Mouse (Mus musculus): ENCODE data around the gene Cacnb4.

The Cacnb4 gene

DNA sequence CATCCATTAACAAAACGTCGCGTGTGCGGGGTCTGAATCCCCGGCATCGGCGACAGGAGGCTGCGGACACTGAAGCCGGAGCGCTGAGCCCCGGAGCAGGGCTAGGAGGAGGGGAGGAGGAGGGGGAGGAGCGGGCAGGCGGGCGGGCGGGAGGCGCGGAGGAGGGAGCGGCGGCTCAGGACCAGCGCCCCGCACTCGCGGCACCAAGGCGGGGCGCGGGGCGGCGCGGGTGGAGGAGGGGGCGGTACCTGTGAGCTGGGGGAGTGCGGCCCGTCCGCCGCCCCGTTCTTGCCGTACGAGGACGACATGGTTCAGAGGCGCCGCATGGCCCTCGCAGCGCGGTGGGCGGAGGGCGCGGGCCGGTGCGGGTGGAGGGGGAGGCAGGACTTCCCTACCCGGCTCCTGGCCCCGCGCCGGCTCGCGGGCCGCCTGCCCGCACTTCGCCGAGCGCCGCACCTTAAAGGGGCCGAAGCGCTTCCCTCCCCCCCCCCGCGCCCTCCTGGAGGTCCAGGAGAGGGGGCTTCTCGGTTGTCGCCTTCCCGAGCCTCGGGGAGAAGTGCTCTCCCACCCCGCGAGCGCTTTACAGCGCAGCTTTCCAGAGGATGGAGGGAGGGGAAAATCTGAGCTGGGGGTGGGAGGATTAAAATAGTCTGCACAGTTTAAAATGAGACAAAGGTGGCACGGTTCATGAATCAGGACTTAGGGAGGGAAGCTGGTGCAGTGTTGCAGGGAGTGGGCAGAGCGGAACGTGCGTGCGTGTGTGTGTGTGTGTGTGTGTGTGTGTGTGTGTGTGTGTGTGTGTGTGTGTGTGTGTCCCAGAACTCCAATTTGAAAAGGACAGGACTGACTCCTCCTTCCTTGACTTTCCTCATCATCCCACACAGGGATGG lies at the start of gene Cacnb4:
TSS of gene Cacnb4 (minus strand) at position 809 of the 890 bp plus-strand sequence.
- peak; percentile 48 to 54 for DNase-seq (ENCODE audit: low spot score in 2 of 2)

DNA sequence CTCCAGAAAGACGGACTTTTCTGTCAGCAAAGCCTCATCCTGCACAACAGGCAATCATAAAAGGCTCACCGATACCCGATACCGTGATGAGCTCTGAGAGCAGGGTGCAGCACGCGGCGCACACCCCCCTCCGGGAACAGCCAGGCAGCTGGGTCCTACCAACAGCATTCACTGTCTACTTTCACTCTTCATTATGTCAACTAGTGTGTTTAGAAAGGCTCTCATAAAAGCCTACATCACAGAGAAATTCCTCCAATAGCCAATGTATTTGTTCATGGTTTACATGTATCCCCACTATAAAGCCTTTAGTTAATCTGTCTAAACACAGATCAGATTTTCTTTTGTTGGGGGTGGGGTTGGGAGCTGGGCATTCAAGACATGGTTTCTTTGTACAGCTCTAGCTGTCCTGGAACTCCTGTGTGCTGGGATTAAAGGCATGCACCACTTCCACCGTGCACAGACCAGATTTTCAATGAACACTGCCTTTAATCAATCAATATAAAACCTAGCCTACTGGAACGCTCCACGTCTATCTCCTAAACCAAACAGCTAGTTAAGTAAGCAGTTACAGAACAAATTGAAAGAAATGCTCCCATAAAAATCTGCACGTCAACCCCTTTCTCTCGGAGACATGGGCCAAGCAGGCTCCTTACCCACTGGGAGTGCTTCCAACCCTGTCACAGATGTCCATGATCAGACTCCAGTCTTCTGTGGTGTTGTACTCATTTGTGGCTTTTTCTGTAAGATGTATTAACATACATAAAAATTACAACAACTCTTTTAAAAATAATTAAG lies 43.8 kb upstream of the Cacnb4 start:
- no peak for DNase-seq (ENCODE audit: low spot score in 2 of 2)

DNA sequence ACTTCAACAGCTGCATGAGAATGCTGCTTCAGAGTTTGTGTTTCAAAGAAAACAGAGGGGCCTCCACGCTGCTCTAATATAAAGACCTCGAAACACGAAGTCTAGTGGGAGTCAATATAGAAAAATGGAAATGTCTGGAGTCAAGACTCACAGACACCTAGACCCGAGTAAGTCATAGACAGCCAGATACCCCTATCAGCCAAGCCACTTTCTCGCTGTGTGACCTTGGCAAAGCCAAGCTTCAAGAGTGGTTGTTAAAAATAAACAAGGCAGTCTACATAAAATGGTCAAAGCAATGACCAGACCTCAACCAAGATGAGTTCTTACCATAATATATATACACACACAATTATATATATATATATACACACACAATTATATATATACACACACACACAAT lies 40.4 kb upstream of the Cacnb4 start:
- no peak for DNase-seq (ENCODE audit: low spot score in 2 of 2)

DNA sequence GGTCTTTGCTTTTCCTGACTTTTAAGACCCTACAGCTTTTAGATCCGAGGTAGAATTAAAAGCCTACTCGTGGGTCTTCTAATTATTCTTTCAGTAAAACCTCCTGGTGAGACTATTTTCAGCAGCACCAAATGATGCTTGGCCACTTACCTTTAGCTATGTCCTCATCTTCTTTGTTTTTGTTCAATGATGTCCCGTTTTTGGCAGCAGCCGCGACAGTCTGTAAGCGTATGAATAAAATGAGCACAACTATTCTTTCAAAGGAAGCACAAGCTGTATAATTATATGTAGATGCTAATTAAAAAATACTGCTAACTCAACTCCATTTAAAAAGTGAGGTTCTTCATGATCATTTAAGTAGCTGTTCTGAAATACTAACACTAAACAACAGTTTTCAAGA lies 38.9 kb upstream of the Cacnb4 start:
- no peak for DNase-seq (ENCODE audit: low spot score in 2 of 2)

DNA sequence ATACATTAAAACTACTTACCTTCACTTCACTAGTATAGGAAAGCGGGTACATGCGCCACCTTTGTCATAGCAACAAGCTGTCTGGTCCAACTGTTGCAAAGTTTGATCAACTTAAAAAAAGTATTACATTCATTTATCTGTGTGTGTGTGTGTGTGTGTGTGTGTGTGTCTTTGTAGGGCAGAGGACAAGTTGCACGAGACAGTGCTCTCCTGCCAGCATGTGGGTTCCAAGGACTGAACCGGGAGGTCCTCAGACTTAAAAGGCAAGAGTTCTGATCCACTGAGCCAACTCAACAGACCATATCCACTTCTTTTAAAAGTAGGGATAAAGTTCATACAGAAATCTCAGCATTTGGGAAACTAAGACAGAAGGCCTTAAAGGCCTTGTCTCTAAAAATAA lies 37.5 kb upstream of the Cacnb4 start:
- DNase-seq (ENCODE audit: low spot score in 2 of 2) = no peak

DNA sequence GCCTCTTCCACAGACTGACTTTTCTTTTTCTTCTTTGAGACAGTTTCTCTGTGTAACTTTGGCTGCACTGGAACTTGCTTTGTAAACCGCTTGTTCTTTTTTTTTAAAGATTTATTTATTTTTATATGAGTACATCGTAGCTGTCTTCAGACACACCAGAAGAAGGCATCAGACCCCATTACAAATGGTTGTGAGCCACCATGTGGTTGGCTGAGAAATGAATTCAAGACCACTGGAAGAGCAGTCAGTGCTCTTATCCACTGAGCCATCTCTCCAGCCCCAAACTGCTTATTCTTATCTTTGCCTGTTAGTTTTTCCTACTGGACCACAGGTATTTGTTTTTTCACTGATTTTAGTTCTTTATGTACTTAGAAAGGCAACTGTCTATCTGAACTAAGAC lies 34.2 kb upstream of the Cacnb4 start:
- DNase-seq (ENCODE audit: low spot score in 2 of 2) = no peak

DNA sequence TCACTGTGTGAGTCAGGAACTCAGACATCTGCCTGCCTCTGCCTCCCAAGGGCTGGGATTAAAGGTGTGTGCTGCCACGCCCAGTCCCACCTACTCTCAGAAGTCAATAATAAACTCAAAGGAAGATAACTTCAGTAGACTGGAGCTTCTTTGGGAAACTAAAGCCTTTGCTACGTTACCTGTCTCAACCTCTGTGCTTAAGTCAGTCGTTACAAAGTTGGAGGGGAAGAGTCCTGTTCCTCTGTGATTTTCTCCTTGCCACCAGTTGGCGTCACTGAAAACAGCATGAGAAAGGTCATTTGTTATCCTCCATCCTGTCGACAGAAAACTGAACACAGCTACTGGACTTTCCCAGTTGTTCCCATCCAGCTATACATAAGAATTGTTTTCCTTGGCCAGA lies 32.8 kb upstream of the Cacnb4 start:
- DNase-seq (ENCODE audit: low spot score in 2 of 2) = no peak

DNA sequence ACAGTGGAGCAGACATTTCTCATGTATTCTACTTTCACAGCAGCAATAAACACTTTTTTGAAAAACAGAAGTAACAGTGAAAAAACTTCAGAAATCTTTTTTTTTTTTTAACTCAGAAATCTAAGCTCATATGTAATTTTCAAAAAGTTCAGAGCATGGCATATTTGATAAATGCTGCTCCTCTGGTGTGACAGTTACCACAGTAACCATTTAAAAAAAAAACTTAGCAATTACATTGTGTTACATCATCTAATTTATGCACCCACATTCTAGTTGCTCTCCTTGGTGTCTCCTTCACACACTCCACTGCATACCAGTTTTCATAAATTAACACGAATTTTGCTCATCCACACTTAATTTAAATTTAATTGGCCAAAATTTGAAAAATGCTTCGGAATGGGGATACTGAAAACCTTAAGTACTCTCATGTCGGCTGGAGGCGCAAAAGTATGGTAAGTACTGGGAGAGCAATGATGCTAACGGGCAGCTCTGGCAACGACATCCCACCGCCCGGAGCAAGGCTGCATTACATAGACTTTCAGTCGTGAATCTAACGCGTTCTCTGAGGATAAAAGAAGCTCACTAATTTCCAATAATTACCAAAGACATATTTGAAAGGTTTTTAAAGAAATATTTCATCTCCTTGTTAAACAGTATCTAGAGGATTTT lies 24.9 kb upstream of the Cacnb4 start:
- DNase-seq (ENCODE audit: low spot score in 2 of 2) = no peak

DNA sequence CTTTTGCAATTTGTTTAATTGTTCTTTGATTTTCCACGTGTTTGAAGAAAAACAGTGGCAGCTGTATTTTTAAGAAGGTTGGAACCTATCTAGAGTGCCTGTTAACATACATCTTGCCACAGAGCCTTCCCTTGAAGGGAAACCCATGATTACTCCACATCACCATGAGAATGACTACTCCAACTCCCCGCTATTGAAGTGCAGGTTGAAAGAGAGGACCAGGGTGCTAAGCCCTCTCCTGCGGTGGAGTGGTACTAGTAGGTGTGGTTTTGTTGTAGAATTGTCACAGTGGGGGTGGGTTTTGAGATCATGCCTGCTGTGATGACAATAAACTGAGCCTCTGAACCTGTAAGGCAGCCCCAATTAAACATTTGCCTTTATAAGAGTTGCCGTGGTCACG lies 23.7 kb upstream of the Cacnb4 start:
- no peak for DNase-seq (ENCODE audit: low spot score in 2 of 2)

DNA sequence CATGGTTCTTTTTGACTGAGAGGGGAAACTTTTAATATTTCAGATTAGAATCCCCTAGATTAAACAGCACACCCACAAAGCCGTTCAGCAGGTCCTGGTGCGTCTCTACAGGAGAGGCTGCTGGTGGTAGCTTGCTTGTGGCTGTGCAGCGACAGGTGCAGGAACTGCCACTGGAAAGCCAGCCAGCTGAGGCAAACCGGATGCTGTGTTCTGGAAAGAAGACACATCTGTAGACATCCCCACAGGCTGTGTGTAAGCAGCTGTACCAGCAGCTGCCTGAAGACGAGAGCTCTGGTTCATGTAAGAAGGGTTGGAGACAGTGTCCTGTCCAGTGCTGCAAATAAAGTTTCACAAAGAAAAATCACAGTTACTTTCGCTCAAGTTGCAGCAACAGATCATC lies 18.0 kb upstream of the Cacnb4 start:
- no peak for DNase-seq (ENCODE audit: low spot score in 2 of 2)

DNA sequence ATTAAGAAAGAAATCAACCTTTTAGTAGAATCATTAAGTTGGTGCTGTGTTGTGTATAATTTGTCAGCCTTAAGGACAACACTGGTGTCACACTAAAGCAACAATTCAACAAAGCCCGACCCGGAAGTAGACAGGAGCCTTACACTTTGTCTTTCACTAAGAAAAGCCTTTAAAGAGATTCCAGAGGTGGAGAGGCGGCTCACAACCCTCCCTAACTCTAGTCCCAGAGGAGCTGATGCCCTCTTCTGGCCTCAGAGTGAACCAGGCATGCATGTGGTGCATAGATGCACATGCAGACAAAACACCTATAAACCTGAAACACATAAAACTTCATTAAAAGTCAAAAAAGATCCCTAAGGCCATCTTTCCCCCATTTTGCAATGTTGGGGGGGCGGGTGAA lies 15.1 kb upstream of the Cacnb4 start:
- no peak for DNase-seq (ENCODE audit: low spot score in 2 of 2)

DNA sequence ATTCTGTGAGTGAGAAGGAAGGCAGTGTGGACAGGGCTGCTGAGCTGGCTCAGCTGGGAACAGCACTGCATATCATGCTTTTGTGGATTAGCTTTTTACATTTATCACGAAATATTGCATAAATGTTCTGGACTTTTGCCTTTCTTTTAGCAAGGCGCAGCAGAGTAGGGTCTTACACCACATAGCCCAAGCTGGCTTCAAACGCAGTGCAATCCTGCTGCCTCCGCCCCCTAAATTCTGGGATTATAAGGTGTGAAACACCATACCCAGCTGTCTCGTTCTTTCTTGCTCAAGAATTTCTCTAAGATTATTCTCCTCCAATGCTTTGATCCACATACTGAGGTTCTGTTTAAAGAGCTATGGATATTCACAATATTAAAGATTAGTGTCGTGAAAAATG lies 10.0 kb upstream of the Cacnb4 start:
- DNase-seq (ENCODE audit: low spot score in 2 of 2) = no peak

DNA sequence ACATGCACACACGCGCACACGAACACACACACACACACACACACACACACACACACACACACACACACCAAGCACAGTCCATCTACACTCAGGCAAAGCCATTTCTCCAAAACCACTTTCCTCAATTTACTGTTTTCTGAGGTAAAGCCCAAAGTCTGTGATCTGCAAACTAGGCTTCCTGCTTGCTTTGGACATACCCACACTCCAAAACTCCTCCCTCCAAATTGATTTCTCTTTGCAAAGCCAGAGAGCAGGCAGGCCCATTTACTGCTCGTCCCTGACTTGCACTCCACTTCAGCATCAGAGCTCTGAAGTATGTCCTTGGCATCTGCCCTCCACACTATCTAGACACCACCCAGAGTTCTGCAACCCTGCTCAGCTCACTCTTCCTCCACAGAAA lies 958 bp upstream of the Cacnb4 start:
- no peak for DNase-seq (ENCODE audit: low spot score in 2 of 2)

DNA sequence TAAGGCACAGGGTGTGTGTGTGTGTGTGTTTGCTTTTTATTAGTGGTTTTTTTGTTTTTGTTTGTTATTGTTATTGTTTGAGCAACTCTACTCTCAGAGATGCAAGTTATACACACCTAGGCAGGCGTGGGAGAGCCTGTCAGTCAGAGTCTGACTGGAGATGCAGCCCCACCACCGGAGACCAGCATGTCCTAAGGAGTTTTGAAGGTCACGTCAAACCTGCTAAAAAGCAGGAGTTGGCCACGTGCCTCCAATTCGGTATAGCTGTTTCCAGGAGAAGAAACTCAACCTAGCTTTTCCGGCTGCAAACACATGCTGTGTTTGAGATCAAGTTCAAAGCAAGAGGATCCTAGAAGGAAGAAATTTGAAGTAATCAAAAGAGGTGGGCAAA lies 277 bp upstream of the Cacnb4 start:
- DNase-seq (ENCODE audit: low spot score in 2 of 2) = no peak

DNA sequence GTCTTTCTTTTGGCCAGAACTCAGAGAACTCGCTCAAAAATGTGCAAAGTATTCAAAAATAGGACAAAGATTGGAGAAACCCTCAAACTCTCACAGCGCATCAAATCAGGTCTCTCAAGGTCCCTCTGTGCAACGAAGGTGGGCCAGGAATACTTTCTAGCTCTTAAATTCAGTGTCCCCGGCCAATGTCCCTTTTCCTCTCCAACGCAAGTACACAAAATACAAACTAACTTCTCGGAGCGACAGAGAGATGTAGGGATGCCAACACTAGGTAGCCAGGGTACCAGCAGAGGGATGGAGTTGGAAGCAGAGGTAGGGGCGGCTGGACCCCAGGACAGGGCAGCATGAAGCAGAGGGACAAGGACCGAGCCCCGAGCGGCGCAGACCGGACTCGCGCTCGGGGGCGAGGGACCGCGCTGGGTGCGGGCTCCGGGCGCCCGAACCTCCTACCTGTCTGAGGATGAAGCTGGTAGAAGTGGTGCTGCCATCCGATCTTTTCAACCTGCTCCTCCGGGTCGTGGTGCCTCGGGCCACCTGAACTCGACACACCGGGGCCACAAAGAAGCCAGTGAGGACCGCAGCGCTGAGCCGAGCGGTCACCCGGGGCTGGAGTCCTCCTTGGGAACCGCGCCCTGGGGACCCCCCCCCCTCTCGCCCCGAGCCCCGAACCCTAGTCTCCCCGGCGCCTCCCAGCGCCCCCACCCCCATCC lies 1.2 kb downstream of the Cacnb4 start:
- peak in 1 of 2 experiments; percentile 33 for DNase-seq (ENCODE audit: low spot score in 2 of 2)

DNA sequence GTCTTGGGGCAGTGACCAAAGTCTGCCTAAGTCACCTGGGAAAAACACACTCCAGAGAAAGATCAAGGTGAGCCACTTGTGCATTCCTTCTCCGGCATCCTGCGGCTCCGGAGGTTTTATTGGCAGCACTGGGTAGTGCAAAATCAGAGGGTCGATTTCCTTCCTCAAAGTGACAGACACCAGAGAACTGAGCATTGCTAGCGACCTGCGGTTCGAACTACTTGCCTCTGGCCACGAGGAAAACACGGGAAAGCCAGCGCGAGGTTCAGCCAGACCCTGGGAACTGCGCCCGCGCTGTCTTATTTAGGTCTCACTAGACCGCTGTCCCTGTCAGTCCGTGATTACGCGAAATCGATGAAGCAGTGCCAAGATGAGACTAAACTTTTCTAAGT lies 1.7 kb downstream of the Cacnb4 start:
- no peak for DNase-seq (ENCODE audit: low spot score in 2 of 2)

DNA sequence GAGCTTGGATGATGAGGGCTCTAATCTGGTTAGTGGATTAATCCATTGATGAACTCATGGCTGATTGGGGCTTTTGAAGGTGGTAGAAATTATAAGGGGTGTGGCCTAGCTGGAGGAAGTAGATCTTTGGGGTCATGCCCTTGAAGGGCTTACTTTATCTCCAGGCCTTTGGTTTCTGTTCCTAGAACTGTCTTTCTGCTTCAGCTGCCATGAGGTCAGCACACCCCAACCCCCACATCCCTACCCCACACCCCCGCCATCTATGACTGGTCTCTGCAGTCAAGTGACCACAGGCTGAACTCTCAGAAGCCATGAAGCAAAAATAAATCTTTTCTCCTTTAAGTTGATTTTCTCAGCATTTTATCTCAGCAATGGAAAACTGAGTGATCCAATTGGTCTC lies 3.5 kb downstream of the Cacnb4 start:
- DNase-seq (ENCODE audit: low spot score in 2 of 2) = no peak

DNA sequence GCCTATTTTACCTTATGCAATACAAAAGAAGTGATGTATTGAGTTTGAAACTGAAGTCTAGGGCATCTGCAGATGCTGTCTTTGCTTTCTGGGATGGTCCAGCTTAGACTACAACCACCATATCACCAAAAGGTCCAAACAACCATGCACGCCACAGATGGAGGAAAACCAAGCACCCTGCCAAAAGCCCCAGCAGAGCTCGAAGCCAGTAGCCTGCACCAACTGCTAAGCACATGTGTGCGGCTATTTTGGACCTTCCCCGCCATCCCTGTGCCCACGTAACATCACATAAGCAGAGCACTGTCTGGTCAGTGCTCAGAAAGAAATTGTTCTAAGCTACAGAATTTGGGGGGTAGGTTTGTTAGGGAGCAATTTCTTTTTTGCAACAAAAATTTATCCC lies 5.9 kb downstream of the Cacnb4 start:
- DNase-seq (ENCODE audit: low spot score in 2 of 2) = no peak

DNA sequence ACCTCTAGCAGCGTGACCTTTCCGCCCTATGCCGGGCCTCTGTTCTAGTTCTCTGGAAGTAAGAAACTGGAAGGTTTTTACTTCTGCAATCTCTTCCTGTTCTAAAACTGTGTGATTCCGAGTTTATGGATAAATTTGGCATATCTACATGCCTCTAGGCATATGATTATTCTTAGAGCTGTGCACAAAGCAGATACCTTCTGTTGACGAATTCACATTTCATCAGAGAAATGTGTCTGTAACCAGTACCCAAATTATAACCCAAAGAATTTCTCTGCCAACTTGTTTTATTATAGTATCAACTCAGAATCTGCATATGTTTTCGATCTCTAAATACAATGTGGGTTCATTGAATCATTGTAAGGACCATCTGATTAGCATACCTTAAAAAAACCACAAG lies 8.2 kb downstream of the Cacnb4 start:
- no peak for DNase-seq (ENCODE audit: low spot score in 2 of 2)

DNA sequence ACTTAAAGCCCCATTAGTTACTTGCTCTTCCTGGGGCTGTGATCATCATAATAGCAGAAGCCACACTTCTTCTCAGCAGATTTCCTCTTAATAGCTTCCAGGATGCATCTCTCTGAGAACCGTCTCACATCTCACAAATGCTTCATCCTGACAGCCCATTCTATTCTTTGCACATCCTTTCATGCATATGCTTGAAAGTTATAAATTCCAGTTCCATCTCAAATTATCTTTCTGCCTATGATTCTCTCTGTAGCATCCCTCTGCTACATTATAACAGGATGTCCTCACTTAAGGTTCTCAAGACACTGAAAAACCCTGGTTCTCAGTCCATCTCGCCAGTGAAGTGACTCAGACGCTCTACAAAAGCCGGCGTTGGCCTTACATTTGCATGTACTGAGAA lies 19.9 kb downstream of the Cacnb4 start:
- DNase-seq (ENCODE audit: low spot score in 2 of 2) = no peak

DNA sequence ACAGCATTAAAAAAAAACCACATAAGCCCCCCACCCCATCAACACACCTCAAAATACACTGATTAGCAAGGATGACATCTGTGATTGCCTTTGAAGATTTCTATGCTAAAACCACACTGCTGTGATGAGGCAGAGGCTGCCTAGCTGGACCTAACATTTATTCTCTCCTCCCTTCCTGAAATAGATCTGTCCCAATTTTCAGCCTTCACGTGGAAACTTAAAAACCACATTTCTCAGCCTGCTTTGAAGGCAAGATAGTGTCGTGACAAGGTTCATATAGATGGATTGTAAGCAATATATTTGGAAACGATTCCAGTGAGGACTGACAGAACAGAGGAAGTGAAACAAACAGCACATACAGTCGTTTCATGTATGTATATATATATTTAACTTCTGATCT lies 22.1 kb downstream of the Cacnb4 start:
- no peak for DNase-seq (ENCODE audit: low spot score in 2 of 2)

DNA sequence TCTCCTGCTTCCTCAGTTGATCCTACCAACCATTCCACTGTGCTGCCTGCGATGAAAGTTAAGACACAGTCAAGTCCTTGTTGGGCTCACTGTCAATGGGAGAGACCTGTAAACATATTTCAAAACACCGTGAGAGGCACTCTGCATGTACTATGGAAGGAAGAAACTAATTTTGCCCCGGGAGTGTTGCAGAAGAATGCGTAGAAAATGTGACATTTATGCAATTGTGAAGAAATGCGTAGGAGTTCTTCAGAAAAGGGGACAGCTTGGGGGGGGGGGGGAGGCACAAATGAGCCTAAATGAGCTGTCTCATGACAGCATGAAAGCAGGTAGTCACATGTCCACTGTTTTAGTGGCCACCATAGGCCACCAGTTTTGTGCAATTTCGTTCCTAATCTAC lies 25.1 kb downstream of the Cacnb4 start:
- DNase-seq (ENCODE audit: low spot score in 2 of 2) = no peak
